Mouse (Mus musculus) heart, adult 8-10 months (tissue): ENCODE data around the gene St14. TPM values are rescaled to one million over a fixed set of nuclear protein-coding genes. Genes with fewer than 3 reads are reported as not detected.
A peak's percentile ranks its signal among the peaks of the same experiment; 100 is the strongest.
"Not testable (repeated sequence)": the region's sequence is repeated elsewhere in the genome, so short reads cannot be mapped to it uniquely, and the experiment has no call there.

ENCODE experiments used
- DNase-seq: peaks from one replicate; pipeline ENCODE4 v3.0.0; 2022; ENCODE audit warnings: low spot score
- total RNA-seq, 4 experiments: library from RNA; stranded (reverse); gene quantifications; 2 replicates each; pipeline ENCODE4 v1.2.4; 2022

The St14 gene
- total RNA-seq, 4 experiments from 2014 or later, result 0.12 to 0.66 (median 0.22) TPM

DNA sequence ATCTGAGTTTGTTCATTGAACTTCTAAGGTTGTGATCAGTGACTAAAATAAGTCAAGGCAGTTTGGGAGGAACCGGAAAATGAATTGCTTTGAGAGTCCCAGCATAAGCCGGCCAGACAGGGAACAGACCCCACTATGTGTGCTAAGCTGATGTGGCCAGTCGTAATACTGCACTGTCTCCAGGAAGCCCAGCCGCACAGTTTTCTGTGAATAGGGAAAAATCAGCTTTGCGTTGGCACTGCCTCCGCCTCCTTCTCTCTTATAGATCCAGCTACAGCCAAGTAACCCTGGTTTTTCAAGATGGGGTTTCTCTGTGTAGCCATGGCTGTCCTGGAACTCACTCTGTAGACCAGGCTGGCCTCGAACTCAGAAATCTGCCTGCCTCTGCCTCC lies 44.9 kb downstream of the St14 start:
- DNase-seq, result no peak

DNA sequence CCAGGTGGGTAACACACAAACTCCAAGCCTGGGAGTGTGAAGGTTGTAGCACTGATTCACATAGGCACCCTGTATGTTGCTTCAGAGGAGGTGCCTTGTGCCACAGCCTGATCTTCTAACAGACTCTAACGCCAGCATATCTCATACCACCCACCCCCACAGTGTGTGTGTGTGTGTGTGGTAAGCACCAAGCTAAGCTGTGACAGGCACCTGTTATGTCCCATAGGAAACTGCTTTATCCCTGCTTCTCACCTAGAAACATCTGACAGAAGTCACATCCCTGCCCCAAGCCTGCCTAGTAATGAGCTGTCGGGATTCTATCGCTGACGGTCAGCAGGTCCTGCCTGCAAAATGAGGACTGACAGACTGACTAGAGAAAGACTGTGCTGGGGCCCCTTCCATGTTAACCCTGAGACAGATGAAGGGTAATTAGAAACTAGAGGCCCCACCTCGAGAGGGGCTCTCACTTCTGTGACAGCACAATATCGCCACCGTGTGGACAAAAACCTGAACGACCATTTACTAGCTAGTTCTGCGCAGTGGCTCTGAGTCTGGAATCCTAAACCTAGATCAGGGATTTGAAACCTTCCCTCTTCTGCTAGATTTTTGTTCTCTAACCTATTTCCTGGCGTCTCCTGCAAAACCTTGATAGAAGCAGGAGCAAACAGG lies 45.4 kb downstream of the St14 start:
- peak; percentile 36 for DNase-seq

DNA sequence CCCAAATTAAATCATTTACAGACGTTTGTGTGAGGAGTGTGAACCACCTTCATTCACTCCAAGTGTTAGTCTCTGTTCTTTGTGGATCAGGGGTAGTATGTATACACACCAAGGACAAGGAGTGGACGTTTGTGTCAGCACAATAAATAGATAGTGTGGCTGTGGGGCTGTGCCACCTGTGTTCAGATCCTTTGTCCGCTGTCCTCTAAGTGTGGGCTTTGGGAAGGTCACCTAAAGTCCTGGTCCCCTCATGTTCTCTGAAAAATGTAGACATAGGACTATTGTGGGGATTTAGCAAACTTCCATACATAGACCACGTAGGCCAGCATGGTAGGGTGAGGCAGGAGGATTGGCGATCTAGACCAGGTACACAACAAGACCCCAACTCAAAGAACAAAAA lies 46.1 kb downstream of the St14 start:
- DNase-seq, result no peak

DNA sequence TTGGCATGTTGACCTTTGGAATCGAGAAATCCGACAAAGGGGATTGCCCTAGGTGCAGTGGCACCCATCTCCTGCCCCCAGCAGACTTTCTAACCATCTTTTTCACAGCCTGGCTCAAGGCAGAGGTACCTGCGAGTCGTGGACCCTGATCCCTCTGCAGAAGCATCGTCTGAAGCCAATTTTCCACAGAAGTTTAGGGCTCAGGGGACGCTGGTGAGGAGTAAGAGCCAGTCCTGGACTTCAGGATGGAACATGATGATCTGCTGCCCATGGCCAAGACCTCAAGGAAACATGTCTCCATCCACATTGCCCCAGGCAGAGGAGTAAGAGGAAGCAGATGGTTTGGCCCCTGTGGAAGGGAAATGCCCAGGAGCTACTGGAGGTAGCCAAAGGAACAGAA lies 48.9 kb downstream of the St14 start:
- no peak for DNase-seq

DNA sequence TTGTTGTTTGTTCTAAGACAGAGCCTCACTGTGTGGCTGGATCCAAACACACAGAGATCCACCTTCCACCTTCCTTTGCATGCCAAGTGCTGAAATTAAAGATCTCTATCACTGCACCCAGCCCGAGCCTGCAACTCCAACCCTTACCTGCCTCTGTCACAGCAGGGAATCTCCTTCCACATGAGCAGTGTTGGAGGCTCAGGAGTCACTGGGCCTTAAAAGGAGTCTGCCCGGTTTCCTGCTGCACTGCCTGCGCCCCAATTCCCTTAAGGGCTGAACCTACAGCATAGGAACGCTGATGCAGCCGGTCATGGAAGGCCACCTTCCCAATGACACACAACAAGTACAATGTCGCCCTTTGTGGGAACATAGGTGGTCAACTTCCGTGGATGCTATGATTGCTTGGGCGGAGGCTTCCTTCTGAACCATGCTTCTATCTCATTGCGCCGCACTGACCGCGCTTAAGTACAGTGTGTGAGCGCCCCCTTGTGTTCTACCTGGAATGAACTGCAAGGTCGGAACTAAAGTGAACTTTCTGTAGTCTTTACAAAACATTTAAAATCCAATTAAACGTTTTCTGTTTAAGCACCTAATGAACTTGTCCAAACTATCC lies 49.5 kb downstream of the St14 start:
- DNase-seq, result peak; percentile 71

DNA sequence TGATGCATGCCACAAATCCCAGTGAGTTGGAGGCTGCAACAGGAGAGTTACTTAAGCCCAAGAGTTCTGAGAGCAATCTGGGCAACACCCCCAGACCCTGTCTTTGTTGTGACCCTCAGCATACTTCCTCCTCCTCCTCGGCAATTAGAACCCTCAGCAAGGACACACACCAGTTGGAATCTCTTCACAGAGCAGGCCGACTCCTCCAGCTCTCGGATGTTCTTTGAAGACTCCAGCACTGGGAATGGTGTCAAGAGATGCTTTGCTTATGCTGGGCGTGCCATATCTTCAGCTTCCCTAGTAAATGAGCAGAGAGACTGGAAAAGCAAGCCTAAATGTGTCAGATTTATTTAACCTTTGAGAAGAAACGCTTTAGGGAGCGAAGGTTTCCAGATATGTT lies 50.9 kb downstream of the St14 start:
- DNase-seq, result no peak

DNA sequence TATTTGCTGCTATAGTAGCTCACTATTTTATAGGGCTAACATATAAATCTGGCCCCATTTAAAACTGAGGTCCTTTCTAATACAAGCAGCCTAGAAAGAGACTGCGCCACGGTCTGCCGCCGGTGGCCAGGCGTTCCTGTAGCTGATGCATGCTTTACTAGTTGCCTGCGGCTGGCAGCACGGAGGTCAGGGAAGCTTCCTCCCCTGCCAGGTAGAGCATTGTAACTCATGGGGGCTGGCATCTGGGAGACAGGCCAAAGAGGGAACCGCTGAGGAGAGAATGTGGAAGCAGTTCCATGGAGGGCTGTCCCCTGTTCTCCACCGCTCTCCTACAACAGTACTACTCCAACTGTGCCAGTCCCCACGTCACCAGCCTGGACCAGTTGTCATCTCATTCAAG lies 56.8 kb downstream of the St14 start:
- DNase-seq, result no peak

DNA sequence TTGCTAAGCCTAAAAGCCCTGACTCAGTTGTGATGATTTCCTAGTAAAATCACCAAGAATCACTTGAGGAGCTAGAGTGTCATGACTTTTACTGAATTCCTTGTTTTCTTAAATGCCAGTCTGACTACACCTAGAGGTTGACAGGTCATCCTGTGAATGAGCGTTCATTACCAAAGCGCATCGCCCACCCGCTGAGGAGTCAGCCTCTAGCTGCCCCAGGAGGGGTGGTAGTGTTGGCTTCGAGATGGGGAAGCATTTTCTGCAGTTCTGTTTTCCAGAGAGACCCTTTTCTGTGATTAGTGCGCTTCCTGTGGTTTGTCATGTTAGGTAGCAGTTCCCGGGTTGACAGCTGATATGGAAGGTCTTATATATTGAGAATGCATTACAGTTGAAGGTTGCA lies 57.9 kb downstream of the St14 start:
- no peak for DNase-seq

DNA sequence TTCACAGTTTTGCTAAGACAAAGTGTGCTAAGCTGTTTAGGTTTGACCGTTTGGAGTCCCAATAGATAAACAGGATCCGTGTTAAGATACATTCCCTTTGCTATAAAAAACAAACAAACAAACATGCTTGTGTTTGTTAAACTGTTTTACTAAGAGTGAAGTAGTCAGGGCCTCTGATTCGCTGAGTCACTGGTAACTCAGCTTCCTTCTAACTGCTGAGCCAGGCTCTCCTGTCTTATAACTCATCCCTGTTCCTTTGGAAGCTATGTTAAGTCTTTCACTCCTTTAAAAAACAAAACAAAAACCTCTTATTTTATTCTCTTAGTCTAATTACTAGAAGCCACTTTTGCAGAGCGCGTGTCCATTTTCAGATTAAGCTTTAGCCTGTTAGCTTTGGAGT lies 59.4 kb downstream of the St14 start:
- DNase-seq, result no peak

DNA sequence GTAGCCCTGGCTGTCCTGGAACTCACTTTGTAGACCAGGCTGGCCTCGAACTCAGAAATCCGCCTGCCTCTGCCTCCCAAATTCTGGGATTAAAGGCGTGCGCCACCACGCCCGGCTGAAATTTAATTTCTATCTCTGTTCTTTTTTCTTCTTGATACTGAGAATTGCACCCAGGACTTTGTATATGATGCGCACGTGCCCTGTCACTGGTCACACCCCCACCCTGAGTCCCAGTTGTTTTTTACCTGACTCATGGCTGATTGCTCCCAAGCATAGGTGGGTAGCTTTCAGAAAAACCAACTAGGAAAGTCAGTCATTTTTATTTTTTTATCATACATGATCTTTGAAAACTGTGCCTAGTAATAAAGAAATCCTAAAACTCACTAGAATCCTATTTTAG lies 60.9 kb downstream of the St14 start:
- DNase-seq, result no peak

DNA sequence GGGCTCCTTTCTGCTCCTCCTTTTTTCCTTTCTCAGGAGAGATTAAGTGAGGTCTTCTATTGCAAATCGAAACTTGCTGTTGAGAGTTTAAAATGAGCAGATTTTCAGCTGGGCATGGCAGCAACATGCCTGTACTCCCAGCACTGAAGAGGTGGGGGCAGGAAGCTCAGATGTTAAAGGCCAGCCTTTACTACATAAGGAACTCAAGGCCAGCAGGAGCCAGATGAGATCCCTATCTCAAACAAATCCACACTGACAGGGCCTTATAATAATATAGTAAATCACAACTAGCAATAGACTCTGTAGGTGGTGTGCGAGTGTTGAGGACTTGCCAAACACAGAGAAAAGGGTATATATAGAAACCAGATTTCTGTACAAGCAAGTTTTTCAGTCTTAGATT lies 72.9 kb downstream of the St14 start:
- DNase-seq, result no peak

DNA sequence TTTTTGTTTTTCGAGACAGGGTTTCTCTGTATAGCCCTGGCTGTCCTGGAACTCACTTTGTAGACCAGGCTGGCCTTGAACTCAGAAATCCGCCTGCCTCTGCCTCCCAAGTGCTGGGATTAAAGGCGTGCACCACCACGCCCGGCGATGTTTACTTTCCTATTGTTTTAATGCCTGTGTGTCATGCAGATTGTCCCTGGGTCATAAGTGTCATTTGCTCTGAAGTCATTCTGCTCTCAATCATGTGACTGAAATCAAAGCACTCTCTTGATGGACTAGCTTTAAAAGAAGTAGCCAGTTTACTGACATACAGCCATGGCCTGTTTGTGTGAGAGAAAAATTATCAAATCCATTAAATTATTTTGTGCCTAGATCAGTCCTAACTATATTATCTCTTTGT lies 80.1 kb downstream of the St14 start:
- DNase-seq, result not testable (repeated sequence)

DNA sequence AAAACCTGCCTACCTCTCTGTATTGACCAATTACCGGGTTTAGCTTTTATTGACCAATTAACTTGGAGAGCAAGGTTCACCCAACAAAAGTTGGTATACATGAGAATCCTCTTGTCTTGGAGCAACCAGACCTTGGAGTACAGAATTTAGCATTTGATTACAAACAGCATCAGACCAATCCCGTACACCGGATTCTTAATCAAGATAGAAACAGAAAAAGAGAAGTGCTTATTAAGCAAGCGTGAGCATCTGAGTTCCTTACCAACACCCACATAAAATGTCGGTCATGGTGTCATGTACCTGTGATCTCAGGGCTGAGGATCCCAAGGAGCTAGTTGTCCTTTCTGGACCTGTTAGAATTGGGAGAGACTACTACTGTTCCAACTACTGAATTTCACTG lies 81.4 kb downstream of the St14 start:
- DNase-seq, result no peak

Other genes with a start within 250 kb of the St14 start
- 1 to 10 TPM; 4.6 to 7.1 (median 5.9) TPM for gene Adamts15, start 209.4 kb downstream of the St14 start, total RNA-seq
- gene Adamts8, start 189.3 kb downstream of the St14 start, total RNA-seq, result 1 to 10 TPM; 2.2 to 3.3 (median 2.9) TPM
- gene Zbtb44, start 101.2 kb downstream of the St14 start, total RNA-seq, result 10 to 100 TPM; 28.6 to 36.1 (median 35.0) TPM
- 100 to 1,000 TPM; 290 to 388 (median 328) TPM for gene Aplp2, start 80.0 kb upstream of the St14 start, total RNA-seq
- 1 to 10 TPM; 4.4 to 6.2 (median 5.2) TPM for gene Prdm10, start 148.7 kb upstream of the St14 start, total RNA-seq